Mouse (Mus musculus) brain, embryonic 14.5 days (tissue): ENCODE results near the gene Osbpl8. TPM values are rescaled to one million over a fixed set of nuclear protein-coding genes. Genes with fewer than 3 reads are reported as not detected.

Experiments used
- DNase-seq: peaks from one replicate; pipeline ENCODE4 v3.0.0-alpha.2; 2011; ENCODE audit warnings: low read depth
- CTCF ChIP-seq: fragments of 200-500 bp; IDR thresholded peaks from 2 replicates; pipeline ENCODE4 v1.5.1; 2012; ENCODE audit warnings: inconsistent platforms, mild to moderate bottlenecking, moderate library complexity, borderline replicate concordance; ENCODE audit not compliant: insufficient read depth, insufficient read length; ENCODE audit errors: extremely low read depth
- POLR2A ChIP-seq: fragments of 200-500 bp; IDR thresholded peaks from 2 replicates; pipeline ENCODE4 v1.6.1; 2012; ENCODE audit warnings: mild to moderate bottlenecking, inconsistent platforms, borderline replicate concordance; ENCODE audit not compliant: poor library complexity, insufficient read depth, insufficient read length, severe bottlenecking; ENCODE audit errors: extremely low read depth
- polyA plus RNA-seq: library from polyadenylated mRNA; depleted of rRNA; stranded (reverse); fragments of >200 nt; gene quantifications from 2 replicates; pipeline ENCODE4 v1.2.3, GENCODE M21; 2012

Gene Osbpl8
- polyA plus RNA-seq, 1 experiment, result 24.2 TPM

GRCm38 (mm10) chr10:111167444-111167843 lies 2.9 kb downstream of the Osbpl8 start:
- no peak for TF ChIP-seq CTCF
- no peak for TF ChIP-seq POLR2A
- no peak for DNase-seq

- no peak for DNase-seq
- no peak for TF ChIP-seq POLR2A
Measured at GRCm38 (mm10) chr10:111168305-111168704, 3.8 kb downstream of the Osbpl8 start.

GRCm38 (mm10) chr10:111171246-111171934 lies 6.8 kb downstream of the Osbpl8 start:
- DNase-seq, result no peak
- TF ChIP-seq CTCF (no peak), POLR2A (no peak)

- DNase-seq, result no peak
- TF ChIP-seq POLR2A (no peak), CTCF (no peak)
Measured at GRCm38 (mm10) chr10:111173589-111174247, 9.2 kb downstream of the Osbpl8 start.

GRCm38 (mm10) chr10:111177336-111177735 lies 12.8 kb downstream of the Osbpl8 start:
- TF ChIP-seq CTCF, result no peak
- TF ChIP-seq POLR2A, result no peak

GRCm38 (mm10) chr10:111178024-111178423 lies 13.5 kb downstream of the Osbpl8 start:
- DNase-seq, result no peak
- TF ChIP-seq POLR2A (no peak), CTCF (no peak)

More at GRCm38 (mm10) chr10:111177336-111177735, 12.8 kb downstream of the Osbpl8 start:
- DNase-seq, result no peak

GRCm38 (mm10) chr10:111180633-111181032 lies 16.1 kb downstream of the Osbpl8 start:
- DNase-seq, result peak; percentile 30
- TF ChIP-seq CTCF, result peak; percentile 48; the same call in 1 of the 2 replicates
- TF ChIP-seq POLR2A, result no peak

- TF ChIP-seq CTCF (no peak), POLR2A (no peak)
- peak; percentile 54 for DNase-seq
Measured at GRCm38 (mm10) chr10:111183634-111184270, 19.2 kb downstream of the Osbpl8 start.

- DNase-seq, result no peak
- TF ChIP-seq CTCF, result peak; percentile 38; the same call in 1 of the 2 replicates
- no peak for TF ChIP-seq POLR2A
Measured at GRCm38 (mm10) chr10:111185574-111186269, 21.2 kb downstream of the Osbpl8 start.

GRCm38 (mm10) chr10:111189022-111189555 lies 24.5 kb downstream of the Osbpl8 start:
- TF ChIP-seq CTCF (no peak), POLR2A (no peak)
- no peak for DNase-seq
